Mouse (Mus musculus) heart, adult 9 months (tissue): ENCODE measurements around the gene Hunk.

Experiments used
- DNase-seq, 2 experiments: peaks; one replicate each; pipeline ENCODE4 v3.0.0; 2022; ENCODE audit warnings: low spot score in 2 of 2

Hunk gene

GRCm38 (mm10) chr16:90500809-90501208 is 115.0 kb downstream of the Hunk start:
- DNase-seq = no peak

GRCm38 (mm10) chr16:90505252-90505651 is 119.4 kb downstream of the Hunk start:
- no peak for DNase-seq

GRCm38 (mm10) chr16:90505680-90506079 is 119.9 kb downstream of the Hunk start:
- no peak for DNase-seq

GRCm38 (mm10) chr16:90511551-90512296 is 125.9 kb downstream of the Hunk start:
- DNase-seq = peak; percentile 54 to 64

- no peak for DNase-seq
Observed at GRCm38 (mm10) chr16:90517041-90517440, 131.2 kb downstream of the Hunk start.

- no peak for DNase-seq
Observed at GRCm38 (mm10) chr16:90518232-90518631, 132.4 kb downstream of the Hunk start.

- DNase-seq = no peak
Observed at GRCm38 (mm10) chr16:90518732-90519295, 133.0 kb downstream of the Hunk start.

GRCm38 (mm10) chr16:90521191-90521950 is 135.6 kb downstream of the Hunk start:
- no peak for DNase-seq

- no peak for DNase-seq
Observed at GRCm38 (mm10) chr16:90521951-90522255, 136.1 kb downstream of the Hunk start.

- no peak for DNase-seq
Observed at GRCm38 (mm10) chr16:90522575-90522974, 136.8 kb downstream of the Hunk start.

GRCm38 (mm10) chr16:90523373-90523772 is 137.6 kb downstream of the Hunk start:
- peak in 1 of 2 experiments; percentile 26 for DNase-seq

- no peak for DNase-seq
Observed at GRCm38 (mm10) chr16:90523894-90524293, 138.1 kb downstream of the Hunk start.

- DNase-seq = no peak
Observed at GRCm38 (mm10) chr16:90524393-90524792, 138.6 kb downstream of the Hunk start.

- DNase-seq = peak in 1 of 2 experiments; percentile 23
Observed at GRCm38 (mm10) chr16:90533119-90533673, 147.4 kb downstream of the Hunk start.

- DNase-seq = no peak
Observed at GRCm38 (mm10) chr16:90534591-90534990, 148.8 kb downstream of the Hunk start.

GRCm38 (mm10) chr16:90538926-90539325 is 153.1 kb downstream of the Hunk start:
- peak; percentile 39 to 57 for DNase-seq

GRCm38 (mm10) chr16:90541191-90541590 is 155.4 kb downstream of the Hunk start:
- no peak for DNase-seq

GRCm38 (mm10) chr16:90542383-90542782 is 156.6 kb downstream of the Hunk start:
- peak in 1 of 2 experiments; percentile 11 for DNase-seq

- DNase-seq = no peak
Observed at GRCm38 (mm10) chr16:90544175-90544574, 158.4 kb downstream of the Hunk start.

GRCm38 (mm10) chr16:90545509-90545908 is 159.7 kb downstream of the Hunk start:
- no peak for DNase-seq

GRCm38 (mm10) chr16:90546591-90546990 is 160.8 kb downstream of the Hunk start:
- no peak for DNase-seq

GRCm38 (mm10) chr16:90547996-90548395 is 162.2 kb downstream of the Hunk start:
- DNase-seq = no peak
